Mouse (Mus musculus) right cerebral cortex, postnatal 36 days (tissue): ENCODE data around the gene Emc6.

Experiments used
- DNase-seq, 2 experiments: peaks; one replicate each; pipeline ENCODE4 v3.0.0; 2022; ENCODE audit warnings: low spot score in 2 of 2, mixed read lengths in 1 of 2

Emc6 gene

DNA sequence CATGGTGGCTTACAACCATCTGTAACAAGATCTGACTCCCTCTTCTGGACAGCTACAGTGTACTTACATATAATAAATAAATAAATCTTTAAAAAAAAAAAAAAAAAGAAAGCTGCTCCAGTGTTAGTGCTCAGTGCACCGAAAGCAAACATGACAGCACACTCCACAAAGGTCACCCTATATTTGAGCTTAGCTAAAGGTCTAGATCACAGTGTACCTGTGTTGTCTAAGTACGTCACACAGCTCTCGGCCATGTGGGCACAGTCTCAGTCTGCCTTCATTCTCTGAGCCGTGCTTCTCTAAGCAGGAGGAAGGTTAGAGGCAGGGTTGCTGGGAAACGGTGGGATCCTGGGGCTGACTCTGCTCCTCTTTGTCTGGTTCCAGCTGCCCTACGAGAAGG, 50.3 kb downstream of the Emc6 start:
- no peak for DNase-seq
